Mouse (Mus musculus) layer of hippocampus, postnatal 14 days (tissue): ENCODE data around the gene Uba3. TPM values are rescaled to one million over a fixed set of nuclear protein-coding genes. Genes with fewer than 3 reads are reported as not detected.

Experiments
- DNase-seq, 2 experiments: peaks; one replicate each; pipeline ENCODE4 v3.0.0; 2021 to 2022; ENCODE audit warnings: low spot score in 2 of 2, mixed read lengths in 1 of 2
- long read RNA-seq, 2 experiments: library from polyadenylated mRNA; stranded (forward); transcript quantifications; one replicate each; pipeline ENCODE4 v2.0.0; 2021
- total RNA-seq, 2 experiments: library from RNA; stranded (reverse); gene quantifications; 2 replicates each; pipeline ENCODE4 v1.2.3; 2021

Uba3 gene
- total RNA-seq = 10 to 100 TPM; 62.1 to 65.7 TPM
- long read RNA-seq, experiment 1, transcript Uba3-201 (18 exons, 2,257 nt) = major isoform, 39 of 49 reads
- long read RNA-seq, experiment 1, transcript Uba3-202 (17 exons, 2,465 nt) = minor isoform, 5 of 49 reads
- long read RNA-seq, experiment 1, partial matches to known transcripts = 0 of 49 reads
- long read RNA-seq, experiment 1, other reads (novel, unspliced or antisense) = 3 of 49 reads
- long read RNA-seq, experiment 2, transcript Uba3-202 (17 exons, 2,465 nt) = minor isoform, 23 of 74 reads
- long read RNA-seq, experiment 2, transcript Uba3-201 (18 exons, 2,257 nt) = major isoform, 42 of 74 reads
- long read RNA-seq, experiment 2, partial matches to known transcripts = 7 of 74 reads
- long read RNA-seq, experiment 2, other reads (novel, unspliced or antisense) = 2 of 74 reads

GRCm38 (mm10) chr6:97205439-97205885 is at the start of gene Uba3:
TSS of gene Uba3 (minus strand) at chr6:97205647.
- peak; percentile 94 to 99 for DNase-seq

DNA sequence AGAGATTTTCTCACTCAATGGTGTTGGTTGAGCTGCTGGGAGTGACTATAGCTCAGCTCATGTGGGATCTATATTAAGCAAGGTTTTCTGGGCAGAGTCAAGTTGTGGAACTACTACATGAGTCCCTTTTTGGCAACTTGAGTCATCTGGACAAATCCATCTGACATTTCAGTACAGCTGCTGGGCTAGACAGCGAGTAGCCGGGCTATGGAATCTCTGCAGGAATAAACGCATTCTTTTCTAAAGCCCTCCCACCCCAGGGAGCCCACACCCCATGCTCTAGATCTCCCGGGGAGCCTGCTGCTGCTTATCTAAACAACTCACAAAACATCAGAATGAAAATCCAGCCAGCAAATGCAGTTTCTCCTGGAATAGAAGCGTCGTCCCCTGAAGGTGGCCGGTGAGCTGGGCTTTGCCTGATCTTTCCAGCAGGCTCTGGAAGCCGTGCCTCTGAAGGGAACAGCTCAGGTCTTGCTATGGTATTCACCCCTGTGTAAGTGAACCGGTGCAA is 47.3 kb upstream of the Uba3 start, which contains the start of gene Lmod3:
Gene Lmod3, minus strand, starts transcription at position 49 of the 511 bp plus-strand sequence.
- DNase-seq = no peak

DNA sequence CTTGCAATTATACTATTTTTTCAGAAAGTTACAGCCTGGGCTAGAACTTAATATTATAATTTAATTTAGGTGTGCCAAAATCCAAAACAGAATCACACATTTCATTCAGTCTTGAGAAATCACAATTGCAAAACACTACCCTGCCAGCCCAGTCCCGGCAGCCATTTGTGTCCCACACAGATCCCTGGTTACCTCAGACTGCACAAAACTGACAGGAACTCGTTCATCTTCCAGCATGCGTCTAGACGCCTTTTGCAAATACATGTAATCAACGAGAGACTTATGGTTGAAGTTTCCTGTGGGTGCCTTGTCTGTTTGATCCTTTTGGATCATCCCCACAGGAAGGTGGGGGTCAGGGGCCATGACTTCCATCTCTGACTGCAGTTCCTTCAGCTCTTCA is 46.6 kb upstream of the Uba3 start:
- DNase-seq = no peak

- DNase-seq = peak; percentile 37 to 72
Measured at GRCm38 (mm10) chr6:97250966-97251365, 45.5 kb upstream of the Uba3 start.

GRCm38 (mm10) chr6:97245200-97245599 is 39.8 kb upstream of the Uba3 start:
- DNase-seq = no peak

GRCm38 (mm10) chr6:97242522-97242921 is 37.1 kb upstream of the Uba3 start:
- DNase-seq = no peak

- no peak for DNase-seq
Measured at GRCm38 (mm10) chr6:97240092-97240491, 34.6 kb upstream of the Uba3 start.

GRCm38 (mm10) chr6:97239360-97239759 is 33.9 kb upstream of the Uba3 start:
- no peak for DNase-seq

GRCm38 (mm10) chr6:97236088-97236487 is 30.6 kb upstream of the Uba3 start:
- DNase-seq = no peak

DNA sequence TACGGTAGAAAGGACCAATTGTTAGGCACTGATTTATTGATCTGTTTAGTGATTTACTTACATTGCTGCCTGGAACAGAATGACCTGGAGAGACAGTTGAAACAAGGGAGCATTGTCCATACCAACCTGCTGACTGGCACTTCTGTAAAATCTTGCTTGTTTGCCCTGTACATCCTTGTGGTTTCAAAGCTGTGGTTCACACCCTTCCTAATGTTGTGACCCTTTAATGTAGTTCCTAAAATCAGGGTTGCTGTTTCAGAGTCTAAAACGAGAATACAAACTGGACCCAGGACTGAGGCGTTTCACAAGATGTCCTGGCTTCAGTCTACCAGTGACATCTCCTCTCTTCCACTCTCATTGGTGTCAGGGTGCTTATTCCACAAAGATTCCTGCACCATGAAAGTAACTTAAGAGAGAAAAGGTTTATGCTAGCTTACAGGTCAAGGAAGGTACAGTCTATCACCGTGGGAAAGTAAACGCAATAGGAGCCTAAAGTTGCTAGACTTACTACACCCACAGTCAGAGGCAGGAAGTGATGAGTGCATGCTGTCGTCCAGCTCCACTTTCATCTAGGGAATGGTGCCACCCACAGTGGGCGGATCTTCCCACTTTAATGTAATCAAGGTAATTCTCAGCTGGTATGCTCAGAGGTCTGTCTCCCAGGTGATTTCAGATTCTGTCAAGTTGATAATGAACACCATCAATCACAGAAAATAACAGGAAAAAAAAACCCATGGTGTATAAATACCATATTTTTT is 29.6 kb upstream of the Uba3 start:
- DNase-seq = no peak

- DNase-seq = no peak
Measured at GRCm38 (mm10) chr6:97227067-97227847, 21.8 kb upstream of the Uba3 start.

DNA sequence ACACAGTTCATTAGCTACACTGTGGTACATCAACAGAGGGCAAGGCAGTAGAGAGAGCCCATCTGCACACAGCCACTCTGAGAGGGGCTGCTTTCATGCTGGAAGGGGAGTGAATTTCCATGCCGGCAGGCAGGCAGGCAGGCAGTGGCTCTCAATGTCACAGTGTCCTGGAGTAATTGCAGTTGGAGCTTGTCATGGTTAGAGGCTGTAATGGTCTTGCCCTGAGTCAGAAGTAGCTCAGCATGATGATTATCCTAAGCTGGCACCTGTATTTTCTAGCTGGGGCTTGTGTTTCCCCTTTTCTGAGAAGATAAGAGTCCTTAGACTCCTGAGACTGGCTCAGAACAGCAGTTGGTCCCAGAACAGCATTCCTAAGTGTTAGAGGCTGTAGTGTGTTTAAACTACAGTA is 20.6 kb upstream of the Uba3 start:
- DNase-seq = no peak

DNA sequence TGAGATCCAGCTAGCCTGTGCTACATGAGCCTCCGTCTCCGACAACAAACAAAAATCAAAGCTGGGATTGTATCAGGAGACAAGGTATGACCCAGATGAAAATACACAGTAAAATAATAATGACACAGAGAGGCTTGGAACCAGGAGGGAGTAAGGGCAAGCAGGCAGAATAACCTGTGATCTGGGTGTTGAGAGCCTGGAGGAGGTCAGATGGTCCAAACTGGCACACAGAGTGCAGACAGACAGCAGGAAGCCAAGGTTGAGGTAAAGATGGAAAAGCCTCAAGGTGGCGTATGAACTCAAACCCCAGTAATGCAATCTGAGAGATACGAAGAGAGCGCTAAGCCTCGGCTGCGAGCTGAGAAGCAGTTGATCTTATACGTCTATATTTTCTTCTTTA is 19.1 kb upstream of the Uba3 start:
- DNase-seq = no peak

DNA sequence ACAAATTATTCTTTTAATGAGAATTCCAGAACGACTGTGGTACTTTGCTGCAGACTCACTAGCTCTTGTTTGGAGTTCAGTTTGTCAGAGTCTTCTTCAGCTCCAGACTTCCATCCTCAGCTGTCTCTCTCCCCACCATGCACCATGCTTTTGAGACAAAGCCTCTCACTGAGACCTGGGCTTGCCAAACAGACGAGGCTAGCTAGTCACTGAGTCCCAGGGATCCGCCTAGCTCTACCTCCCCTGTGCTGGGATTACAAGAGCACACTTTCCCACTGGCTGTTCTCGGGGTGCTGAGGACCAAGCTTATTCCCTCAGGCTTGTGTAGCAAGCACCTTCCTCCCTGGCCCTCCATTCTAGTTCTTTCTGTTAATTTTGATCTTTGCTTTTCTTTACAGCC is 18.1 kb upstream of the Uba3 start:
- DNase-seq = no peak

DNA sequence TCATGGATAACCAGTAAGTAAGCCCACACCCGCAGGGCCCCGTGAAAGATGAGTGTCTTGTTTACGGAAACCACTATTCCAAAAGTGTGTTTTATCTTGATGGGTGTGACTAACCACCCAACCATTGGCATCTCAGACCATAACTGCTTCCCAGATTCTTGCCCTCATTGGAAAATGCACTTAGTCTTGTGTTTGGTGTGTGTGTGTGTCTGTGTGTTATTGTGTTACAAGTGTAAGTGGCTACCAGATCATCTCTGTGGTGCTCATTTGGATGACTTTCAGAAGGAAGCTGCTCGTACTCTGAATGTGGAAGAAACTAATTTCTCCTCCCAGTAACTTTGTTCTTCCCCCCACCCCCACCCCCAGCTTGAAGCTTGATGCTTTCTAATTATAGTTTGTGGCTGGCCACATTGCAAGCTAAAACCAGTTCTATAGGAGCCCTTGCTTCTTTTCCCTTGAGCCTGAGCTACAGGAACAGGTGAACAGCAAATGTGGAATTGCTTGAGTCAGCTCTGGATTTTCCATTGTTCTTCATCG is 17.6 kb upstream of the Uba3 start:
- no peak for DNase-seq

GRCm38 (mm10) chr6:97222321-97222720 is 16.9 kb upstream of the Uba3 start:
- DNase-seq = no peak

GRCm38 (mm10) chr6:97221205-97222025 is 16.0 kb upstream of the Uba3 start:
- peak; percentile 21 to 67 for DNase-seq

GRCm38 (mm10) chr6:97220672-97221071 is 15.2 kb upstream of the Uba3 start:
- no peak for DNase-seq

GRCm38 (mm10) chr6:97216154-97216821 is 10.8 kb upstream of the Uba3 start:
- DNase-seq = no peak

DNA sequence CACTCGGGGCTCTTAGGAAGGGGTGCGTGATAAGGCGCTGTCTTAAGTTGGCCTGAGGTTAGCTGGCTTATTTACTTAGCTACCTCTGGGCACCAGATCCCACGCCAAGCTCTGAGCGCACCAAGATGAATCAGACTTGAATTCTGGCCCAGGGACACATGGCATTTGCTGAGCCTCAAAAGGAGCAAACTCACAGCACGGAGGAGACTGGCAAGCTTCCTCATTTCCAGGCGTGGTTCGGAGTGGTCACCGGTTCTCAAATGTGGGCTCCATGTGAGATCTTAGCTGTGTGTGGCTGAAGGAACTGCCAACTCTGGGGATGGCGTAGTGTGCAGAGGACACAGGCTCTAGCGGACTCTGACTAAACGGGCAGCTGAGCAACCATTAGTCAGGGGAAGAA is 6.5 kb upstream of the Uba3 start:
- DNase-seq = peak; percentile 20 to 38
